Mouse (Mus musculus) intestine, postnatal 0 days (tissue): Measurements from ENCODE around the gene Ift27. TPM values are rescaled to one million over a fixed set of nuclear protein-coding genes. Genes with fewer than 3 reads are reported as not detected.
A peak's percentile ranks its signal among the peaks of the same experiment; 100 is the strongest.

Experiments
- ATAC-seq: fragments of 200-750 bp; cut with Nextera tagmentation; 2 replicates; pipeline ENCODE4 v1.8.0; 2017; ENCODE audit warnings: mild to moderate bottlenecking, moderate TSS enrichment, moderate library complexity
- H3K27ac ChIP-seq: fragments of 300-500 bp; sonication (generic); 2 replicates; pipeline ENCODE4 v1.5.1; 2014; ENCODE audit warnings: mild to moderate bottlenecking, low read depth, low read length, moderate library complexity
- H3K27me3 ChIP-seq: fragments of 300-500 bp; sonication (generic); replicated peaks from 2 replicates; pipeline ENCODE4 v1.6.1; 2014; ENCODE audit warnings: low read length, mixed read lengths; ENCODE audit not compliant: control insufficient read depth, insufficient read depth
- H3K36me3 ChIP-seq: fragments of 300-500 bp; sonication (generic); 2 replicates; pipeline ENCODE4 v1.6.1; 2014; ENCODE audit warnings: mild to moderate bottlenecking, moderate library complexity; ENCODE audit not compliant: control insufficient read depth, insufficient read depth
- H3K4me1 ChIP-seq: fragments of 300-500 bp; sonication (generic); replicated peaks from 2 replicates; pipeline ENCODE4 v1.6.1; 2014; ENCODE audit warnings: antibody characterized with exemption, low read length, mixed read lengths; ENCODE audit not compliant: control insufficient read depth, insufficient read depth
- H3K4me2 ChIP-seq: fragments of 300-500 bp; sonication (generic); replicated peaks from 2 replicates; pipeline ENCODE4 v1.6.1; 2014; ENCODE audit warnings: low read depth, mild to moderate bottlenecking, moderate library complexity
- H3K4me3 ChIP-seq: fragments of 300-500 bp; sonication (generic); 2 replicates; pipeline ENCODE4 v1.5.1; 2014; ENCODE audit warnings: low read depth, low read length
- H3K9ac ChIP-seq: fragments of 300-500 bp; sonication (generic); 2 replicates; pipeline ENCODE4 v1.6.1; 2014; ENCODE audit warnings: mild to moderate bottlenecking, low read depth, low read length
- H3K9me3 ChIP-seq: fragments of 300-500 bp; sonication (generic); 2 replicates; pipeline ENCODE4 v1.6.1; 2016; ENCODE audit warnings: mixed run types; ENCODE audit not compliant: control insufficient read depth
- CTCF ChIP-seq: sonication (generic); IDR thresholded peaks from 2 replicates; pipeline ENCODE4 v1.5.1; 2016; ENCODE audit warnings: low read depth, mild to moderate bottlenecking, control low read depth, antibody characterized with exemption, moderate library complexity
- WGBS: fragments of 180-500 bp; shearing (Covaris S2); extraction: QIAGEN DNeasy Blood & Tissue Kit; methylation state at CpG from one replicate; pipeline ENCODE4 v1.1.7; 2014; 5-methylcytosine and 5-hydroxymethylcytosine counted together
- polyA plus RNA-seq: library from polyadenylated mRNA; unstranded; fragments of >200 nt; fragmentation: Nextera tagmentation; extraction: Ambion mirVana; gene quantifications from 2 replicates; pipeline ENCODE4 v1.2.1, GENCODE M21; 2015

Ift27 gene
- polyA plus RNA-seq, 1 experiment from 2014 or later: 31.8 TPM

DNA sequence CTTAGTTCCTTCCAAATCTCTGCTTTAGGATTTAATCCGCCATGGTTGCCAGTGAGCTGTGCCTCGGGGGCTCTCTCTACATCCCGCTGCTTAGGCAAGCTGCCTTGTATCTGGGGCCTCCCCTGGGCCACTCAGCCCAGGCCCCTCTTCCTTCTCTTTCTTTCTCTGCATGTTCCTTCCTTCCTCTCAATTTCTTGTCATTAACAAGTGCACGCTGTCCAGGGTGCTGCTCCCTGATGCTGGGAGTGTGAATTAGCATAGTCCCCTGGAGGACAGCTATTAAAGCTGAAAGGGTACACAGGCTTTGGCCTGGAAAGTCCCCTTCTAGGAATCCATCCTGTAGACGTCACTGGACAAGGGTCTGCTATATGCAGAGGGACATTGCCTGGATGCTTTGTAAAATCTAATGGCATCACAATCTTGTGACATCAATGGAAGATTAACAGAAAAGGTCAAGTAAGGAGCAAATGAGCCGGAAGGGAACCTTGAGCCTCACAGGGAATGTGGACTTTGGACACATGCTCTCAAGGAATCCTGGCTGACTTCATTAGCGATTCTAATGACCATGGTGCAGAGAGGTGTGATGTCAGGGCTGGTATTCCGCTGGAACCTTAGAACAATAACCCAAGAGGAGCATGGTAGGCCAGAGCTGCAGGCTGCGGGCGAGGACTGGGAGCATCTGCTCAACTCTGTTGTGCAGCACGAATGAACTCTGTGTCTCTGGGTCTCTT, 20.7 kb downstream of the Ift27 start:
- Histone ChIP-seq H3K36me3 (no peaks in the 10 kb centered on the region), H3K4me2 (no peak overlapping the region), H3K27ac (no peak overlapping the region), H3K4me3 (no peak overlapping the region), H3K9me3 (no peaks in the 10 kb centered on the region), H3K27me3 (no peaks in the 10 kb centered on the region), H3K9ac (no peak overlapping the region), H3K4me1 (no peaks in the 10 kb centered on the region)
- TF ChIP-seq CTCF: no peak
- ATAC-seq: no peak
- 48% methylated on average over 11 of the region's 11 CpGs for WGBS

GRCm38 (mm10) chr15:78148565-78148964, 25.3 kb downstream of the Ift27 start:
- Histone ChIP-seq H3K9me3 (no peaks in the 10 kb centered on the region), H3K9ac (no peak overlapping the region), H3K27ac (no peak overlapping the region), H3K4me2 (no peak overlapping the region), H3K4me3 (no peak overlapping the region), H3K36me3 (no peaks in the 10 kb centered on the region), H3K27me3 (no peaks in the 10 kb centered on the region), H3K4me1 (no peaks in the 10 kb centered on the region)
- no peak for ATAC-seq
- no peak for TF ChIP-seq CTCF
- WGBS: 69% methylated on average over 7 of the region's 7 CpGs

- Histone ChIP-seq H3K9me3 (no peaks in the 10 kb centered on the region), H3K4me3 (no peak overlapping the region), H3K36me3 (no peaks in the 10 kb centered on the region), H3K27me3 (no peaks in the 10 kb centered on the region), H3K4me1 (no peaks in the 10 kb centered on the region), H3K9ac (no peak overlapping the region), H3K4me2 (no peak overlapping the region), H3K27ac (no peak overlapping the region)
- ATAC-seq: no peak
- 66% methylated on average over 8 of the region's 8 CpGs for WGBS
- TF ChIP-seq CTCF: no peak
These were observed 33.7 kb downstream of the Ift27 start for GRCm38 (mm10) chr15:78140226-78140625.

DNA sequence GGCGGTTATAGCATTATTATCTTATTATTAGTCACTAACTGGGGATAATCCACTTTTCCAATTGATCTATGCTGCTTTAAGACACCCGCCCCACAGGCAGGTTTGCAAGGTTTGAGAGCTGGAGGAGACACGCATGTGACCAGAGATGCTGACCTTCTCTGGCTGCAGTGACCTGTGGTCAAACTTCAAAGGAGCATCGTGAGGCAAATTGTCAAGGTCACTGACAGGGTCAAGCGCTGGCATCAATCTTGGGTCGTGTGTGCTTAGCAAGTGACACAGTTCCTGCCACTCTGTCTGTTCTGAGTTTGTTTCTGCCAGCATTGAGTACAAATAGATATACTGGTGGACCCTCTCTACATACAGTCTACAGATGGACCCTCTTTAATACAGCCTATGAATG, 39.3 kb downstream of the Ift27 start:
- Histone ChIP-seq H3K9ac (no peak overlapping the region), H3K4me2 (no peak overlapping the region), H3K27ac (no peak overlapping the region), H3K36me3 (no peaks in the 10 kb centered on the region), H3K27me3 (no peaks in the 10 kb centered on the region), H3K9me3 (no peaks in the 10 kb centered on the region), H3K4me1 (no peaks in the 10 kb centered on the region), H3K4me3 (no peak overlapping the region)
- TF ChIP-seq CTCF: no peak
- ATAC-seq: no peak
- 38% methylated on average over 6 of the region's 6 CpGs for WGBS

DNA sequence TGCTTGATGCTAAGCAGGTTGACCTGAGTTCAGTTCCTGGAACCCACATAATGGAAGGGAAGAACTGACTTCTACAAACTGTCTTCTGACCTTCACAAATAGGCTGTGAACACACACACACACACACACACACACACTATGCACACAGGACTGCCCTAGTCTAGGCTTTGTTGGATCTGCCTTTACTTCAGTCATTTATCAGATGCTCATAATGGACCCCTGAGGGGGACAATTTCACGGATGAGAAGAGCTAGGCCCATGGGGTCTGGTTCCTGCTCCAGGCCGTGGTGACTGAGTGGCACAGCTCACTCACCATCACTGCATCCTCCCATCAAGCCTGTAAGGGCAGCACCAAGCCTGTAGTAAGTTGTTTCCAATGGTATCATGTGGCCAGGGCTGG, 40.5 kb downstream of the Ift27 start:
- Histone ChIP-seq H3K27me3 (no peaks in the 10 kb centered on the region), H3K9me3 (no peaks in the 10 kb centered on the region), H3K4me1 (no peaks in the 10 kb centered on the region), H3K27ac (no peak overlapping the region), H3K4me3 (no peak overlapping the region), H3K9ac (no peak overlapping the region), H3K4me2 (no peak overlapping the region), H3K36me3 (no peaks in the 10 kb centered on the region)
- WGBS: 46% methylated on average over 2 of the region's 2 CpGs
- TF ChIP-seq CTCF: no peak
- no peak for ATAC-seq

DNA sequence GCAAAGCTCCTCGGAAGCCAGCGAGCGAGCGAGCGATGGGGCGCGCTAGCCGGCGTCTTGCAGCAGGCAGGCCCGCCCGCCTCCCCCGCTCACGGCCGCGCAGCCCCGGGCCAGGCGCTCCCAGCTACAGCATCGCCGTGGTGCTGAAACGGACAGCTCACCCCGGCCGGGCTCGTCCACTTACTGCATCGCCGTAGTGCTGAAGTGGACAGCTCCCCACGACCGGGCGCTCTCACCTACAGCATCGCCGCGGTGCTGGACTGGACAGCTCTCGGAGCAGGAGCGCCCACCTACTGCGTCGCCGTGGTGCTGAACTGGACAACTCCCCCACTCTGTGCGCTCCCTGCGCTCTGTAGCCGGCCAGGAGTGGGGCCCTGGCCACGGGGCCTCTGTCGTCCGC, 54.2 kb downstream of the Ift27 start, which contains the start of gene Cacng2:
Gene Cacng2 (minus strand): TSS at position 325 of the 400 bp plus-strand sequence.
- Histone ChIP-seq H3K9ac (no peak within 1 kb of the TSS), H3K4me3 (no peak within 1 kb of the TSS), H3K9me3 (no peaks in the 10 kb centered on the region), H3K27me3 (peaks cover 4% of the 10 kb centered on the region), H3K27ac (no peak within 1 kb of the TSS), H3K36me3 (no peaks in the 10 kb centered on the region), H3K4me2 (peak within 1 kb of the TSS; percentile 33), H3K4me1 (no peaks in the 10 kb centered on the region)
- WGBS: under 1% methylated on average over 30 of the region's 42 CpGs
- ATAC-seq: peak; percentile 97
- TF ChIP-seq CTCF: peak; percentile 42

- WGBS: 12% methylated on average over 36 of the region's 39 CpGs
- H3K4me3 ChIP-seq: no peak overlapping the region
- ATAC-seq: no peak
These were observed 54.7 kb downstream of the Ift27 start for GRCm38 (mm10) chr15:78119248-78119647.

More at GRCm38 (mm10) chr15:78119248-78119647, 54.7 kb downstream of the Ift27 start:
- H3K4me2 ChIP-seq: peak overlapping the region; percentile 33
- H3K9ac ChIP-seq: no peak overlapping the region
- TF ChIP-seq CTCF: no peak
- H3K27me3 ChIP-seq: peaks cover 4% of the 10 kb centered on the region
- H3K4me1 ChIP-seq: no peaks in the 10 kb centered on the region
- H3K9me3 ChIP-seq: no peaks in the 10 kb centered on the region
- H3K36me3 ChIP-seq: no peaks in the 10 kb centered on the region
- H3K27ac ChIP-seq: no peak overlapping the region
